Mouse (Mus musculus) left cerebral cortex, adult 2 months (tissue): ENCODE data around the gene Grin2b. TPM values are rescaled to one million over a fixed set of nuclear protein-coding genes. Genes with fewer than 3 reads are reported as not detected.
"Not testable (repeated sequence)": the region's sequence is repeated elsewhere in the genome, so short reads cannot be mapped to it uniquely, and the experiment has no call there.

Experiments
- DNase-seq, 2 experiments: peaks; one replicate each; pipeline ENCODE4 v3.0.0; 2021 to 2022; ENCODE audit warnings: low spot score in 2 of 2, mixed read lengths in 1 of 2; ENCODE audit errors: extremely low spot score in 1 of 2
- H3K27ac ChIP-seq: fragments of 200-600 bp; 2 replicates; pipeline ENCODE4 v1.8.1; 2022
- H3K4me3 ChIP-seq: fragments of 200-600 bp; 2 replicates; pipeline ENCODE4 v1.8.1; 2022
- CTCF ChIP-seq: fragments of 200-600 bp; IDR thresholded peaks from 2 replicates; pipeline ENCODE4 v1.8.1; 2022; ENCODE audit warnings: antibody characterized with exemption, mild to moderate bottlenecking, moderate library complexity
- intact Hi-C: fragments of 180-260 bp; cut with DNase I; formaldehyde crosslinking; loops from one replicate; pipeline ENCODE4 v1.15.1; 2025
- total RNA-seq, 2 experiments: library from RNA; stranded (reverse); gene quantifications; 2 replicates each; pipeline ENCODE4 v1.2.3; 2021

Grin2b gene
- total RNA-seq, 2 experiments from 2014 or later, result 300 to 306 TPM

DNA sequence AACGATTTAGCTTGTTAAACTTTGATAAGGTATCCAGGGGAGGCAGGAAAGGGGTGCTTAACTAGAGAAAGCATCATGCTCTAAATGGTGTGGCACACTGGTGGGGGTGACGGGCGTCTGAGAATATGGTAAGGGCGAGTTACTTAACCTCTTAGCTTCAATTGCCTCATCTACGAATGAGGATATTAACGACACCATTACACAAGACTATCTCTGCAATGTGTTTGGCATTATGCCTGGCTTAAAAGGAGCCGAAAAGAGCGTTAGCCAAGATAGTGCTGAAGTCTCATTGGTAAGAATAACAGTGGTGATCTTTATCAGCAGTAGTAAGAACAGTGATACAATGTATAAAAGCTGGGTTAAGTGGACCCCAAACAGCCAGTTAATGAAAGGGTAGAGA lies 405.7 kb downstream of the Grin2b start:
- no peak for DNase-seq
- intact Hi-C loops, result no loop called here

DNA sequence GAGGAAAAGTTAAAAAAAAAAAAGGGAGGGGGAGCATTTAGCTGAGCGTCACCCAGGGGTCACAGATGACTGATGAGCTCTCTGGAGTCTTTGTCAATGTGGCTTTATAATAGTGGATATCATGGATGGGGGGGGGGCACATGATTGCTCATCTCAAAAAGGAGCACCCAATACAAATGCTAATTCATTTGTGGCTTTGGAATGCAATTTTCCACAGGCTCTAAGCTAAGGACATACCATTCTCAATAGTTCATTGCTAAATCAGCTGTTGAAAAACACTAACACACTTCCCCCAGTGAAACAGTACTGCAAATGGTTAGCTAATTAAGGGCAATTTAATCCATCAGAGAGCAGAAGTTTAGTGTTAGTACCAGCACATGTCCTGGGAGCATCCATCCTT lies 414.6 kb downstream of the Grin2b start:
- no peak for DNase-seq
- H3K27ac ChIP-seq, result no peak overlapping the region
- no peak for TF ChIP-seq CTCF
- intact Hi-C loops, result no loop called here
- no peak overlapping the region for H3K4me3 ChIP-seq

More for the DNA sequence above, 405.7 kb downstream of the Grin2b start:
- peak overlapping the region; percentile 1; the same call in 1 of the 2 replicates for H3K27ac ChIP-seq
- H3K4me3 ChIP-seq, result no peak overlapping the region
- TF ChIP-seq CTCF, result no peak

DNA sequence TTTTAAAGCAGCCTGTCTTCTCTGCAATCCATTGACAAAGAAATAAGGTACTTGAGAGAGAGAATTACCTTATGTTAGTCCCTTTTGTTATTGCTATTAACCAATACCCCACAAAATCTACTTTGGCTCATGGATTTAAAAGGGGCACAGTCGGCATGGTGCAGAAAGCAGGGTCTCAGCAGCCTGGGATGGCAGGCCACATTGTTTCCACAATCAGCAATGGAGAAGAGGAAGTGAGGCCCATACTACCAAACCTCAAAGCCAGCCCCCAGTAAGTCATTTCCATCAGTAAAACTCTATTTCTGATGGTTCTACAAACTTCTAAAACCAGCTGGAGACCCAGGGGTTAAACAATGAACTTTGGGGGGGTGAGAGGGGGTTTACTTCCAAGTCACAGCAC lies 417.2 kb downstream of the Grin2b start:
- no peak for TF ChIP-seq CTCF
- no peak for DNase-seq
- intact Hi-C loops, result no loop called here
- Histone ChIP-seq H3K27ac (no peak overlapping the region), H3K4me3 (no peak overlapping the region)

DNA sequence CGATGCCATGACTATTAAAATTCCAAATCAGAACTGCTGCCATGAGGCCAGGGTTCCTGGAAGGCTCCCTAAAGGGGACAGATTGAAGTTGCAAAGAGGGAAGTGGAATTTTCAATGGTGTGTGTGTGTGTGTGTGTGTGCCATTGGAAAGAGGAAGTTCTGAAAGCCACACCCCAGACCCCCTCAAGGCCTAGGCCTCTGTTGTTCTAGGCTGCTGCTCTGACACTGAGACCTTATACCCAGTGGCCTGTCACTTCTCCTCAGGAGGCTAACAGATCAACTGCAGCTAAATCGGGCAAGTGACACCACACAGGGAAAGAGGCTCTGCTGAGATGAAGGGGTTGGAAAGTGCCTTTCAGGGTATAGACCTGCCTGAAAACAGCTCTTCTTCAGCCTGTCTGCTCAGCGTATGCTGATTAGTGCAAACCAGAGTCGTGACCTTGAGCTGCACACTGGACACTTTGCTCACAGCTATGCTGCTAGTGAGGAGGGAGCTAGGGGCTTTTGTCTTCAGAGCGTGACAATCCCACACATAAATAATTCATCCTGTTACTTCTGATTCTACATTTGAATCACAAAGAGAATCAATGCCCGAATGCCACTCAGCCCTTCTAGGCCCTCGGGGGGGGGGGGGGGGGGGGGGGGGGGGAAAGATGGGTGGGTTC lies 424.8 kb downstream of the Grin2b start:
- intact Hi-C loops, result no loop called here
- no peak for DNase-seq
- Histone ChIP-seq H3K4me3 (no peak overlapping the region), H3K27ac (0 out of 2 replicates have a peak overlapping the region, but pooled peaks have one; percentile 25)
- TF ChIP-seq CTCF, result no peak

DNA sequence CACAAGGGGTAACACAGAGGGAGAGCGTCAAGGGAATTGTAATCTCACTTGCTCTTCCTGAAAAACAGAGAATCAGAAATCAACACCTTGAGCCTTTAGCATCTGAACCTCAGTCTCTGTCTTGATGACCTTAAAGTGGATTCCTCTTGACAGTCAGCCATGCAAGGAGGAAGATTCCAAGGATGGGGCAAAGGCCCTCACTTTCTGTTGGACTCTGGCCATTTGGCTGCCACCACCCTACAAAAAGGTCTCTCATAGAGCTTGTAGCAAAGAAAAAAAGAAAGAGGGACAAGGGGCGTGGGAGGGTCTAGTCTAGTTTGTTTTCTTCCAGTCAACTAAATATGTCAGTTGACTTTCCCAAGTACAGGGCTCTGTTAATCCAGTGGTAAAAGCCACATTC lies 427.7 kb downstream of the Grin2b start:
- H3K4me3 ChIP-seq, result no peak overlapping the region
- DNase-seq, result no peak
- no peak for TF ChIP-seq CTCF
- H3K27ac ChIP-seq, result no peak overlapping the region; the same call in 1 of the 2 replicates
- intact Hi-C loops, result no loop called here

DNA sequence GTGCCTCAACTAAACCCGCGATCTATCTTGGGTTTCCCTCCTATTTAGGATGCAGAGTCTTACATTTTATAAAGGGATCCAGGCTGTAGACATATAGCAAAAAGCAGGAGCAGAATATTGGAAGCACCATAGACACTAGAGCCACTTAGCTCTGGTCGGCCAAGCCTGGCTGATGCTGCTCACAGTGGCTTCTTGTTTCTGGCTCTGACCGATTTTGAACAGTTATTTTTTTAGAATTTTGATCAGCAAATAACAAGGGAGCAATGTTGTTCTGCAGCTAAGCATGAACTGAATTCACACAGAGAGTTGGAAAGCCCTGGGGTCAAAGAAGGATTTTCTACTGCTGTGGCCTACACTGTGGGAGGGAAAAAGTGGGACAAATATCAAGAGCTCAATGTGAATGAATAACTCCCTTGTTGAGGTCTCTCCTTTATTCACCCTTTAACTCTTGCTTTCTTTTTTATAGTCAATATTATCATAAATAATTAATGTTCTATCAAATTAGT lies 439.0 kb downstream of the Grin2b start:
- TF ChIP-seq CTCF, result no peak
- Histone ChIP-seq H3K27ac (peak overlapping the region; percentile 25; the same call in 1 of the 2 replicates), H3K4me3 (no peak overlapping the region)
- intact Hi-C loops, result no loop called here
- no peak for DNase-seq

DNA sequence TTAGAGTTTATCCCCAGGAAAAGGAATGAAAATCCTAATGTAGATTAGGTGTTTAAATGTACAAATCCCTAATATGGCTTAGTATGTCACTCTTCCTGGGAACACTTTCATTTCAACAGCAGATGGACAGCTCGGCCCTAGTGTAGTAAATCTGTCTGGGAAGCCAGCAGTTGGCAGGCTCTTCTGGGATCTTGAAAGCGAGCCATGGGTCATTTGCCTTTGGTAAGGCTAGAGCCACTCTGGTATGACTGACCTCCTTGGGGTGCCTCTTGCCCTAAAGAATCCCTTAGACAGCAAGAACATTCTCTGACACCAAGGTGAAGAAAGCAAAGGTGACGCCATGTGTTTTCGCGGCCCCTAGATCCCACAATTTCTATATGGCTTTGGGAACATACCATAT lies 446.2 kb downstream of the Grin2b start:
- intact Hi-C loops, result no loop called here
- no peak overlapping the region for H3K27ac ChIP-seq
- DNase-seq, result no peak
- H3K4me3 ChIP-seq, result no peak overlapping the region
- TF ChIP-seq CTCF, result no peak

DNA sequence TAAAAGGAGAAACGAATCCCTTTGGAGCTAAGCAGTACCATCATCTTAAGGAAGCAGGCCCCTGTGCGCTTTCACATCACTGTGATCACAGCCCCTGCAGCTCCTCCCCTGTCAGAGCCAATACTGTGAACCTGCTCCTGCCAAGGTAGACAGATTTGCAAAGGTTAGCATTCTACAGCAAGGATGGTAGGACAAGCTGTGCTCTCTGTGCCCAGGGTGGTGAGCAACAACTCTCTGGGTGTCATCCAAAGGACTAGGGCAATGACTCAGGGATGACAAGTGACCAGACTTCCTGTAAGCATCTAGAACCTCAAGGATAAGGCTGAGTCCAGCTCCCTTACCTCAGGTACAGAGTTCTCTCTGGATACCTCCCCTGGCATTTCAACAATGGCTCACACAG lies 451.6 kb downstream of the Grin2b start:
- intact Hi-C loops, result no loop called here
- TF ChIP-seq CTCF, result no peak
- no peak overlapping the region for H3K4me3 ChIP-seq
- no peak for DNase-seq
- no peak overlapping the region for H3K27ac ChIP-seq

DNA sequence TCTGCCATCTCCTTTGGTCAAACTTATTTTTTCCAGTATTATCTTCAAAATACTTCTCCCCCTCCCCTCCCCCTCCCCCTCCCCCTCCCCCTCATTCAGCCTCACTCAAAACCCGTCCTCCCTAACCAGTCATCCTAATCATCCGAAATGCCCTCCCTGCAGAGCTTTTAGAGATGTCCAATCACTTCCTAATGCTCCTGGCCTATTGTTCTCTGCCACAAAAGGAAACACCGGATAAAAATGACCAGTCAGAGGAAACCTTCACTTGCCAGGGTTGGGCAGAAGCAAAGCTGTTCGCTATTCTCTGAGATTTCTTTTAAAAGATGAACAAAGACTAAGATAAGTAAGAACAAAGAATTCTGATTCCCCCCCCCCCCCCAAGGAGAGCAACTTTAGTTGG lies 458.4 kb downstream of the Grin2b start:
- TF ChIP-seq CTCF, result no peak
- no peak for DNase-seq
- intact Hi-C loops, result no loop called here
- Histone ChIP-seq H3K4me3 (no peak overlapping the region), H3K27ac (no peak overlapping the region)

DNA sequence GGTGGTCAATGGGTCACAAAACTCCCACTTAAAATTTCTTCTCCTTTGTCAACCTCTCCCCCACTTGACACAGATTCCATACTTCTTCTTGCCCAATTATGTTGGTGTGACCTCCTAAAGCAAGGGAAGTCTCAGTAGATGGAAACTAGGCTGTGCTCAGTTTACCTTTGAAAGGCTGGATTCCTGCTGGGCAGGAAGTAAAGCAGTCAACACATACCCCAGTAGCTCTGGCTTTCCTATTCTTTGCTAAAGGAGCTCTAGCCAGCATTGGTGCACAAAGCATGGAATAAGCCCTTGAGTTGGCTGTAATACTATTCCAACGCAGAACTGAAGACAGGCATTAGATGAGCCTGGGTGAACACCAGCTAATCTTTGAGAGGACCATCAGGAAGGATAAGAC lies 459.1 kb downstream of the Grin2b start:
- DNase-seq, result no peak
- Histone ChIP-seq H3K27ac (no peak overlapping the region), H3K4me3 (no peak overlapping the region)
- intact Hi-C loops, result no loop called here
- TF ChIP-seq CTCF, result no peak

DNA sequence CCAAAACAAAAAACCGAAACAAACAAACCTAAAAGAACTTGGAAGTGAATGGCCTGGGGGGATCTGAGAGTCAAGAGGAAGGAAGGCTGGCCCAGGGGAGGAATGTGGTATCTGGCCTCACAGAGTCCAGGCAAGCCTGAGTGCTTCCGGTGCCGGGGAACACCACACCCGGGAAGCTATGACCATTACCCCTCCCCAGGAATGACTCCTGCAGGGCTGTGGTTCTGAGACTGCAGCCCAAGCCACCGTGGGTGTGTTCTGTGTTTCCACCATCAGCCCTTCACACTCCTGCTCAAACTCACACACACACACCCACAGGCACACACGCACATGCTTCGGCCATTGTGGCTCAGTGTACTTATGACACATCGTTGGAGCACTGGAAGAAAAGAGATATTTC lies 459.6 kb downstream of the Grin2b start:
- no peak overlapping the region for H3K27ac ChIP-seq
- TF ChIP-seq CTCF, result no peak
- DNase-seq, result no peak
- intact Hi-C loops, result no loop called here
- H3K4me3 ChIP-seq, result no peak overlapping the region

DNA sequence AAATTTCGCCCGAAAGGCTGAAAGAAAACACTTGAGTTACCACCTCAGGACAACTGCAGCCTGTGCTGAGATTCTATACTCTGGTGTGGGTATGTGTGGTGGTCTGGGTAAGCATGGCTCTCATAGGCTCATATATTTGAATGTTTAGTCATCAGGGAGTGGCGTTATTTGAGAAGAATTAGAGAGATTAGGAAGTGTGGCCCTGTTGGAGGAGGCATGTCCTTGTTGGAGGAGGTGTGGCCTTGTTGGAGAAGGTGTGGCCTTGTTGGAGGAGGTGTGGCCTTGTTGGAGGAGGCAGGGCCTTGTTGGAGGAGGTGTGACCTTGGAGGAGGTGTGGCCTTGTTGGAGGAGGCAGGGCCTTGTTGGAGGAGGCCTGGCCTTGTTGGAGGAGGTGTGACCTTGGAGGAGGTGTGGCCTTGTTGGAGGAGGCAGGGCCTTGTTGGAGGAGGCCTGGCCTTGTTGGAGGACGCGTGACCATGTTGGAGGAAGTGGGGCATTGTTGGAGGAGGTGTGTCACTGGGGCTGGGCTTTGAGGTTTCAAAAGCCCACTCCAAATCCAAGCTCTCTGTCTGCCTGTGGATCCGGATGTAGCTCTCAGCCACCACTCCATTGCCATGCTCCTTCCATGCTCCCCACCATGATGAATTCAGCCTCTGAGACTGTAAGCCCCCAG lies 466.3 kb downstream of the Grin2b start:
- intact Hi-C loops, H3K4me3 ChIP-seq, H3K27ac ChIP-seq, DNase-seq: not testable (repeated sequence)

DNA sequence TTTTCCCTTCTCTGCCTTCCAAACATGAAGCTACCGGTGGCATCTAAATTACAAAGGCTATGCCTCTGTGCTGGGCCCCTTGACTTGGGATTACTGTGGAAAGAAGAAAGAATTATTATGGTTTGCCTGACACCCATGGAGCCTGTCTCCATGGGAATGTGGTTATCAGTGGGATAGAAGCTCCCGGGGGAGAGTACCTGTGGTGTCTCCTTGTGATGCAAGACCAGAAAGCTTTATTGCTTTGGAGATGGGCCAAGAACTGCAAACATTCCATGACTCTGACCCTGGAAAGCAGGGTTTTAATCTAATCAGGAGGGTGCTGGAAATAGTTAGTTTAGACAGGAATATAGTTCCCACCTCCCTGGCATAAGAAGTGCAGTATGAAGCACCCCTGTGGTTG lies 469.7 kb downstream of the Grin2b start:
- no peak for DNase-seq
- intact Hi-C loops, result no loop called here
- no peak overlapping the region for H3K4me3 ChIP-seq
- no peak overlapping the region for H3K27ac ChIP-seq
- no peak for TF ChIP-seq CTCF
